Mouse (Mus musculus): ENCODE measurements around the gene Tom1. TPM values are rescaled to one million over a fixed set of nuclear protein-coding genes. Genes with fewer than 3 reads are reported as not detected.

Tom1 gene
- total and polyA plus RNA-seq, 3 experiments: 18.0 to 32.6 TPM; not detected in 1

DNA sequence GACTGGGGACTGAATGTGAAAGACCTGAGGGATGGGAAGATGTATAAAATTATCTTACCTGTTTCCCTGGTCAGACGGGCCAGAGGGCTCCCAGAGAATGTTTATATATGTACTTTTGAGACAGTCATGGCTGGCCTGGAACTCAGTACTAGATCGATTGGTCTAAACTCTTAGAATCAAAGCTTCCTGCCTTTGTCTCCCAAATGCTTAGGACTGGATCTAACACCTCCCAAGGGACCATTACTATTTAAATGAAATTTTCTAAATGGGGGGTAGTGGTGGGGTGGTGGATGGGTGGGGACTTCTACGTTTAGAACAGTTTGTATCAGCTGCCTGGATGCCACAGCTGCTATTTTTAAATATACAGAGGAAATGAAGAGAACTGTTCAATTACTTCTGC lies 19.5 kb upstream of the Tom1 start:
- Histone ChIP-seq H3K27me3 (ENCODE audit: control insufficient read depth in 1 of 2, insufficient read depth in 2 of 2, low read length in 2 of 2) (no peaks in the 10 kb centered on the region), H3K27ac (ENCODE audit: control insufficient read depth, low read depth, low read length) (no peak overlapping the region), H3K9ac (ENCODE audit: control insufficient read depth, low read depth, low read length, poor library complexity, severe bottlenecking) (no peak overlapping the region), H3K79me2 (ENCODE audit: control insufficient read depth, insufficient read depth, low read length, poor library complexity) (no peaks in the 10 kb centered on the region; the same call in 1 of the 2 replicates), H3K4me3 (ENCODE audit: control insufficient read depth in 1 of 2, insufficient read depth in 1 of 2, low read depth in 2 of 2, low read length in 2 of 2) (no peak overlapping the region), H3K4me1 (ENCODE audit: control insufficient read depth in 1 of 2, insufficient read depth in 2 of 2, low read length in 2 of 2) (no peaks in the 10 kb centered on the region; a peak in 2 of 4 replicates), H3K9me3 (replicated peaks; ENCODE audit: insufficient read depth, low read length) (no peaks in the 10 kb centered on the region), H3K36me3 (ENCODE audit: control insufficient read depth in 1 of 2, insufficient read depth in 2 of 2, low read length in 2 of 2) (peaks cover 3 to 15% of the 10 kb centered on the region in 2 experiments)
- TF ChIP-seq POLR2A (IDR thresholded peaks at IDR 0.05; ENCODE audit: control insufficient read depth in 1 of 2, insufficient read depth in 1 of 2, low read depth in 1 of 2, low read length in 2 of 2, poor library complexity in 1 of 2): no peak
- no peak for TF ChIP-seq USF2 (IDR thresholded peaks at IDR 0.05; ENCODE audit: borderline replicate concordance in 1 of 2, insufficient read depth in 1 of 2, low read depth in 1 of 2, low read length in 2 of 2)
- TF ChIP-seq RCOR1 (IDR thresholded peaks at IDR 0.05; ENCODE audit: low read depth, low read length): no peak
- no peak for DNase-seq (ENCODE audit: low read depth, low spot score)

DNA sequence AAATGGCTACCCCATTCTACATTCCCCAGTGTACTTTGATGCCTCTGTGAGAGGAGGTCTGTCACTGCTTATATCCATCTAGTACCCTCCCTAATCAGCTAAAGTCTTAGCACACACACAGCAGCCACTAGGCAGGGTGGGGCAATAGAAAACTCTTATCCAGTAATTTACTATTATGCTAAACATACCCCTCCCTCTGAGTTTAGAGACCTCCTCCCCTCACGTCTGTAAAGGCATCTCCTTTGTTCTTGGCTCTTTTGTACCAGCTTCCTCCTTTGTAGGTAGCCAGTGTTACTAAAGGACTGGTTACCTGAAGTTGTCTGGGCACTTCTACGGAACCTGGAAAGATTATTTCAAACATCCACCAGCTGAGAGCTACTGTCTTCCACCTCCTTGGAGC lies 17.5 kb upstream of the Tom1 start:
- no peak overlapping the region for H3K27ac ChIP-seq (ENCODE audit: control insufficient read depth, low read depth, low read length)
- TF ChIP-seq ELF1 (IDR thresholded peaks at IDR 0.05; ENCODE audit: low read depth, low read length): no peak
- TF ChIP-seq ZC3H11A (IDR thresholded peaks at IDR 0.05; ENCODE audit: low read depth, low read length): no peak
- no peak for TF ChIP-seq CHD1 (IDR thresholded peaks at IDR 0.05; ENCODE audit: low read depth, low read length)
- no peak for TF ChIP-seq CHD2 (IDR thresholded peaks at IDR 0.05; ENCODE audit: low read length)
- no peak for TF ChIP-seq ZNF384 (IDR thresholded peaks at IDR 0.05; ENCODE audit: low read depth, low read length)
- no peak for TF ChIP-seq CTCF (IDR thresholded peaks at IDR 0.05 in 2 of 3, conservative IDR thresholded peaks at IDR 0.05 in 1 of 3; ENCODE audit: control insufficient read depth in 1 of 3, insufficient read depth in 1 of 3, low read depth in 2 of 3, low read length in 3 of 3, poor library complexity in 1 of 3, severe bottlenecking in 1 of 3)
- TF ChIP-seq POLR2A (IDR thresholded peaks at IDR 0.05; ENCODE audit: control insufficient read depth in 1 of 2, insufficient read depth in 1 of 2, low read depth in 1 of 2, low read length in 2 of 2, poor library complexity in 1 of 2): no peak
- no peak for TF ChIP-seq JUND (IDR thresholded peaks at IDR 0.05; ENCODE audit: low read depth, low read length)
- no peak for TF ChIP-seq RAD21 (IDR thresholded peaks at IDR 0.05; ENCODE audit: low read depth, low read length)
- no peak for TF ChIP-seq MEF2A (IDR thresholded peaks at IDR 0.05; ENCODE audit: extremely low read depth, insufficient replicate concordance, low read depth, low read length, poor library complexity, severe bottlenecking)
- no peak for TF ChIP-seq GABPA (IDR thresholded peaks at IDR 0.05; ENCODE audit: low read depth, low read length)
- no peak for TF ChIP-seq SMC3 (IDR thresholded peaks at IDR 0.05; ENCODE audit: low read depth, low read length)
- TF ChIP-seq TAL1 (IDR thresholded peaks at IDR 0.05; ENCODE audit: low read length): no peak
- TF ChIP-seq UBTF (IDR thresholded peaks at IDR 0.05; ENCODE audit: borderline replicate concordance, insufficient read depth, low read depth, low read length): no peak
- TF ChIP-seq NRF1 (IDR thresholded peaks at IDR 0.05; ENCODE audit: insufficient read depth, low read depth, low read length, poor library complexity, severe bottlenecking): no peak
- no peak for TF ChIP-seq TBP (IDR thresholded peaks at IDR 0.05; ENCODE audit: low read depth, low read length)
- TF ChIP-seq ZMIZ1 (IDR thresholded peaks at IDR 0.05; ENCODE audit: low read depth, low read length): no peak
- no peak for TF ChIP-seq TCF12 (IDR thresholded peaks at IDR 0.05; ENCODE audit: low read depth, low read length)
- TF ChIP-seq HCFC1 (IDR thresholded peaks at IDR 0.05; ENCODE audit: low read depth, low read length): no peak
- no peaks in the 10 kb centered on the region; a peak in 2 of 4 replicates for H3K4me1 ChIP-seq (ENCODE audit: control insufficient read depth in 1 of 2, insufficient read depth in 2 of 2, low read length in 2 of 2)
- no peaks in the 10 kb centered on the region for H3K27me3 ChIP-seq (ENCODE audit: control insufficient read depth in 1 of 2, insufficient read depth in 2 of 2, low read length in 2 of 2)
- peaks cover 3 to 11% of the 10 kb centered on the region in 2 experiments for H3K36me3 ChIP-seq (ENCODE audit: control insufficient read depth in 1 of 2, insufficient read depth in 2 of 2, low read length in 2 of 2)
- no peaks in the 10 kb centered on the region for H3K79me2 ChIP-seq (ENCODE audit: control insufficient read depth, insufficient read depth, low read length, poor library complexity)
- H3K9ac ChIP-seq (ENCODE audit: control insufficient read depth, low read depth, low read length, poor library complexity, severe bottlenecking): no peak overlapping the region
- H3K9me3 ChIP-seq (replicated peaks; ENCODE audit: insufficient read depth, low read length): no peaks in the 10 kb centered on the region
- H3K4me3 ChIP-seq (ENCODE audit: control insufficient read depth in 1 of 2, insufficient read depth in 1 of 2, low read depth in 2 of 2, low read length in 2 of 2): no peak overlapping the region
- peak; percentile 71 for DNase-seq (ENCODE audit: low read depth, low spot score)

Measured in MEL (cell line).